Mouse (Mus musculus) gastrocnemius, postnatal 4 days (tissue): ENCODE results near the gene Psap. TPM values are rescaled to one million over a fixed set of nuclear protein-coding genes. Genes with fewer than 3 reads are reported as not detected.
"Not testable (repeated sequence)": the region's sequence is repeated elsewhere in the genome, so short reads cannot be mapped to it uniquely, and the experiment has no call there.

Source experiments
- DNase-seq, 2 experiments: peaks; one replicate each; pipeline ENCODE4 v3.0.0; 2021 to 2022; ENCODE audit warnings: low spot score in 2 of 2, mixed read lengths in 2 of 2
- long read RNA-seq, 2 experiments: library from polyadenylated mRNA; stranded (forward); transcript quantifications; one replicate each; pipeline ENCODE4 v2.0.0; 2021
- total RNA-seq, 2 experiments: library from RNA; stranded (reverse); gene quantifications; 2 replicates each; pipeline ENCODE4 v1.2.3; 2021

Psap gene
- 100 to 1,000 TPM; 457 to 468 TPM for total RNA-seq
- long read RNA-seq, experiment 1, transcript Psap-202 (14 exons, 2,646 nt) = major isoform, 54 of 100 reads
- long read RNA-seq, experiment 1, transcript Psap-201 (14 exons, 2,654 nt) = minor isoform, 16 of 100 reads
- long read RNA-seq, experiment 1, partial matches to known transcripts = 23 of 100 reads
- long read RNA-seq, experiment 1, other reads (novel, unspliced or antisense) = 7 of 100 reads
- long read RNA-seq, experiment 2, transcript Psap-201 (14 exons, 2,654 nt) = minor isoform, 23 of 127 reads
- long read RNA-seq, experiment 2, transcript Psap-202 (14 exons, 2,646 nt) = major isoform, 60 of 127 reads
- long read RNA-seq, experiment 2, partial matches to known transcripts = 29 of 127 reads
- long read RNA-seq, experiment 2, other reads (novel, unspliced or antisense) = 15 of 127 reads

- DNase-seq = peak; percentile 94 to 95
Measured at GRCm38 (mm10) chr10:60277207-60278005, at the start of gene Psap. Gene Psap (plus strand): TSS chr10:60277627.

GRCm38 (mm10) chr10:60227666-60228065, 49.8 kb upstream of the Psap start:
- no peak for DNase-seq

GRCm38 (mm10) chr10:60229113-60229512, 48.3 kb upstream of the Psap start:
- no peak for DNase-seq

- DNase-seq = no peak
Measured at GRCm38 (mm10) chr10:60230321-60231088, 46.9 kb upstream of the Psap start.

GRCm38 (mm10) chr10:60234006-60234405, 43.4 kb upstream of the Psap start:
- no peak for DNase-seq

- not testable (repeated sequence) for DNase-seq
Measured at GRCm38 (mm10) chr10:60235876-60236275, 41.6 kb upstream of the Psap start.

- peak in 1 of 2 experiments; percentile 64 for DNase-seq
Measured at GRCm38 (mm10) chr10:60237475-60238154, 39.8 kb upstream of the Psap start.

- DNase-seq = no peak
Measured at GRCm38 (mm10) chr10:60240416-60240815, 37.0 kb upstream of the Psap start.

GRCm38 (mm10) chr10:60243941-60244340, 33.5 kb upstream of the Psap start:
- DNase-seq = no peak

- peak; percentile 60 to 88 for DNase-seq
Measured at GRCm38 (mm10) chr10:60245041-60245440, 32.4 kb upstream of the Psap start.

- DNase-seq = no peak
Measured at GRCm38 (mm10) chr10:60245635-60246034, 31.8 kb upstream of the Psap start.

- DNase-seq = peak in 1 of 2 experiments; percentile 55
Measured at GRCm38 (mm10) chr10:60246519-60246918, 30.9 kb upstream of the Psap start.

- not testable (repeated sequence) for DNase-seq
Measured at GRCm38 (mm10) chr10:60248345-60248744, 29.1 kb upstream of the Psap start.

- no peak for DNase-seq
Measured at GRCm38 (mm10) chr10:60250426-60250965, 26.9 kb upstream of the Psap start.

- no peak for DNase-seq
Measured at GRCm38 (mm10) chr10:60252187-60252586, 25.2 kb upstream of the Psap start.

- DNase-seq = no peak
Measured at GRCm38 (mm10) chr10:60252606-60253005, 24.8 kb upstream of the Psap start.

GRCm38 (mm10) chr10:60256088-60256487, 21.3 kb upstream of the Psap start:
- DNase-seq = no peak

- no peak for DNase-seq
Measured at GRCm38 (mm10) chr10:60257261-60257825, 20.1 kb upstream of the Psap start.

- DNase-seq = no peak
Measured at GRCm38 (mm10) chr10:60260557-60261294, 16.7 kb upstream of the Psap start.
